Mouse (Mus musculus): ENCODE results near the gene Lrrc15. TPM values are rescaled to one million over a fixed set of nuclear protein-coding genes. Genes with fewer than 3 reads are reported as not detected.

Lrrc15 gene
- polyA plus RNA-seq, 1 experiment: not detected

DNA sequence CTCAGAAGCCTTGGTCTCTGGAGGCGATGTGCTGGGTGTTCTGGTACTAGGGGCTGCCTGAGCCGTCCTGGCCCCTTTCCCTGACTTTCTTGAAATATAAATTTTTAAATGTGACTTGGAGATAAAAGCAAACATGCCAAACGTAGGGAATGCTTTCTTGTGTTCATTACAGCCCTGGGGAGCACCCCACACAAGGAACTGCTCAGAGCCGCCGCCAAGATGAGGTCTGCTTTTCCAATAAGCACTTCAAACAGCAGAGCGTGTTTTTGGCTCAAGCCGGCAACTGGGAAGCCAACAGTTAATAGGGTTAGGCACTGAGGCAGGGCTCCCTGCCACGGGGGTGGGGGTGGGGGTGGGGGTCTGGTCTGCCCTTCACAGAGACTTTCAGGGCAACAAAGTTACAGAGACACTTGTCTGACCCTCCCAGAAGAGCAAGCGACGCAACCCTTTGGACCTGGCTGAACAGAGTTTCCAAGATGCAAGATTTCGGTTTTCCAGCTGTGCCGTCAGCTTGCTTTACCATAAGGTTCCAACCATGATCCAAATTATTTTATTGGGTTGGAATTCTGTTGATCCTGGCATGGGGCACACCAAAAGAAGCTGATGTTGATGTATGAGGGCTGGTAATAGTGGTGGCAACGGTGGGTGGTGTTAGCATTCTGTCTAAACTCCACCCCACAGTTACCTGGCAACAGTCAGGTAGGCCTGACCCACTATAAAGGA is 51.0 kb downstream of the Lrrc15 start:
- no peak for TF ChIP-seq CTCF (IDR thresholded peaks at IDR 0.05; ENCODE audit: low read depth, low read length)
- no peak for TF ChIP-seq POLR2A (IDR thresholded peaks at IDR 0.05; ENCODE audit: borderline replicate concordance, low read depth, low read length)
- Histone ChIP-seq H3K4me1 (ENCODE audit: control insufficient read depth, insufficient read depth, low read length) (no peaks in the 10 kb centered on the region), H3K27ac (ENCODE audit: insufficient read depth, low read depth, low read length) (no peak overlapping the region), H3K4me3 (ENCODE audit: insufficient read depth, low read length) (no peak overlapping the region)

DNA sequence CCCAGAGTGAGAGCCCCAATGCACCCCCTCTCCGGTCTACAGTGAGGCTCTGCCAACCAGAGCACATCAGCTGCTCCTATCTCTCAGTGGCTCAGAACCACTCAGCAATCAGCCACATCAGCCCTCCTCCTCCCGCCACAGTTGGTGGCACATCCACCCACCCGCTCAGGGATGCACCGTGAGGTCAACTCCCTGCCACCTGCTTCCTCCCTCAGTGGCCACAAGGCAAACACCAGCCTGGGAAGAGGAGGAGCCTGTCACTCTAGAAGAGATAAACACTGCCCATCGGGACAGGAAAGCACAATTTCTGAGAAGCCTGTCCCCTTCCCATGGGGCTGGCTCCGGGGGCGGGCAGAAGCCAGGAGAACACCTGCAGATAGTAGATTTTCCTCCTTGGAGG is 55.7 kb downstream of the Lrrc15 start:
- H3K4me1 ChIP-seq (ENCODE audit: control insufficient read depth, insufficient read depth, low read length): no peaks in the 10 kb centered on the region
- no peak overlapping the region for H3K4me3 ChIP-seq (ENCODE audit: insufficient read depth, low read length)
- H3K27ac ChIP-seq (ENCODE audit: insufficient read depth, low read depth, low read length): no peak overlapping the region
- no peak for TF ChIP-seq POLR2A (IDR thresholded peaks at IDR 0.05; ENCODE audit: borderline replicate concordance, low read depth, low read length)
- no peak for TF ChIP-seq CTCF (IDR thresholded peaks at IDR 0.05; ENCODE audit: low read depth, low read length)

DNA sequence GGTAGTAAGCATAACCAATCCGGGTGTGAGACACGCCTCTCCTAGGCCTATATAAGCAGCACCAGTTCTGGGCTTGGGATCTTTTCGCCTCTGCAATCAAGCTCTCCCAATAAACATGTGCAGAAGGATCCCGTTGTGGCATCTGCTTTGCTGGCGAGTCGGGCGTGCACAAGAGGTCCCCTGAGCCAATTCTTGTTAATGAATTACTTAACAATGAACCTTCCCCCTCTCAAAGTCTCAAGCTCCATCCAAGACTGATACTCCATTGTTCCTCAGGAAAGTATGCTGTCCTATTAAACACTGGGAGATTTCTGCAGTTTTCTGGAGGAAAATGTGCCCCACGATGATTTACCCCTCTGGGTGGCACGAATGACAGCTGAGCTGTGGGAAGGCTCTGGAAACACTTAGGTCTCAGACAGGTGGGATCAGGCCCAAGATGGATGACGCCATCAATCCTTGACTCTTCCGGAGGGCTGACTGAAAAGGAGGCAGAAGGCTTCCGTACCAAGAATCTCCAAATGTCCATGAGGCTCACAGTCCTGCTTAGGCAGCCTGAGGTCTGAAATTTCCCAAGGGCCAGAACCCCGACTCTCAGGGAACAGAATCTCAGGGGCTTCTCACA is 61.8 kb downstream of the Lrrc15 start:
- Histone ChIP-seq H3K27ac (ENCODE audit: insufficient read depth, low read depth, low read length) (no peak overlapping the region), H3K4me1 (ENCODE audit: control insufficient read depth, insufficient read depth, low read length) (no peaks in the 10 kb centered on the region), H3K4me3 (ENCODE audit: insufficient read depth, low read length) (no peak overlapping the region)
- TF ChIP-seq POLR2A (IDR thresholded peaks at IDR 0.05; ENCODE audit: borderline replicate concordance, low read depth, low read length) (no peak), CTCF (IDR thresholded peaks at IDR 0.05; ENCODE audit: low read depth, low read length) (no peak)

Other genes starting within 250 kb of the Lrrc15 start
- not detected in 2 replicates for gene Hes1, start 218.9 kb downstream of the Lrrc15 start, polyA plus RNA-seq (2012; ENCODE audit: insufficient read depth, insufficient read length, missing spikeins)
- gene Cpn2, start 15.8 kb downstream of the Lrrc15 start, polyA plus RNA-seq (2012; ENCODE audit: insufficient read depth, insufficient read length, missing spikeins): not detected in 2 replicates
- gene Gp5, start 27.5 kb upstream of the Lrrc15 start, polyA plus RNA-seq (2012; ENCODE audit: insufficient read depth, insufficient read length, missing spikeins): not detected in 2 replicates
- 39.1 and 46.6 TPM in 2 replicates for gene Atp13a3, start 122.7 kb upstream of the Lrrc15 start, polyA plus RNA-seq (2012; ENCODE audit: insufficient read depth, insufficient read length, missing spikeins)